Mouse (Mus musculus): ENCODE measurements at regions not wholly inside any gene's neighbourhood (a gene's known extent, or its start where the extent isn't known, plus 50 kb on each side); places are given as distances from the start of the nearest gene placed in this dataset.

DNA sequence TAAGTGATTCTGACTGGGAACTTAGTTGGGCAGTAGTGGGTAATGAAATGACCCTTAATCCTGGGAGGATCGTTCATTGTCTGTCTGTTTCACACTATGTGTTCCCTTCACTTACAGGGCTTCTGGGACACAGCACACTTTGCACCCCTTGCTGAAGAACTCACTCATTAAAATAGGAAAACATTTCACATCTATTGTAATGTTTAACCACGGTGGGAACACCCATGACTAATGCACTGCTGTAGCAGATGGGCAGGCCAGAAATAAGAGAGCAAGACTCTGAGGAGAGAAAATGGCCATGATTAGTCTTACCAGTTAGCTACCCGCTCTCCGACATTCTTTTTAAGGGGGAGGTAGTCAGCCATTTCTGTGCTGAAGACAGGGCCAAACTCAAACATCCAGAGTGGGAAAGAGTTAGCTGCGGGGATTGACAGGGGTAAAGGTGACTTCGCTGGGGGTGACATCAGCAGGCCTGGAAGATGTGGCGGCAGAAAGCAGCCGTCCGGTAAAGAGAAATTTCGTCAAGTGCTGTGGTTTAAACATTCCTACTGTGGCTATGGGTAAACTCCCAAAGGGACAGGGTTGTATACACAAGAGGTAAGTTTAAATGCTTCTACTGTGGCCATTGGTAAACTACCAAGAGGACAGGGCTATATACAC, 167.3 kb upstream of the Agap1 start:
- 79% methylated on average over 10 of the region's 10 CpGs for WGBS
- no peak for DNase-seq (ENCODE audit: low read depth, low spot score)

DNA sequence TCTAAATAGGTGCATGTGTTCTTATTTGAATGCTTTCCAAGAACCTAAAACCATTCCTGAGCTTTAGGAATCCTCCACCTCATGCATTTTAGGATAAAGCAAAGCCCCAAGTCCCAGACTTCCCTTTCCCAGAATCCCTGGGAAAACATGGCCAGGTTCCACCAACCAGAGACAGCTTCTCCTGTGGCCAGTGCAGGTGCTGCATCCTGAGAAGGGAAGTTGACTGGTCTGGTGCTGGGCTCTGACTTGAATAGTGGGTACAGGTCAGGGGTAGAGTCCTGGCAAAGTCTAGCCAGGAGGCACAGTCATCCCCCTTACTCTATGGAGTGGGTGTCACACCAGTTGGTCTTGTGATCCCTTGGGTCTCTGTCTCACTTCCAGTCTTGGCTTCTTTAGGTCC, 166.6 kb upstream of the Agap1 start:
- DNase-seq (ENCODE audit: low read depth, low spot score) = no peak

DNA sequence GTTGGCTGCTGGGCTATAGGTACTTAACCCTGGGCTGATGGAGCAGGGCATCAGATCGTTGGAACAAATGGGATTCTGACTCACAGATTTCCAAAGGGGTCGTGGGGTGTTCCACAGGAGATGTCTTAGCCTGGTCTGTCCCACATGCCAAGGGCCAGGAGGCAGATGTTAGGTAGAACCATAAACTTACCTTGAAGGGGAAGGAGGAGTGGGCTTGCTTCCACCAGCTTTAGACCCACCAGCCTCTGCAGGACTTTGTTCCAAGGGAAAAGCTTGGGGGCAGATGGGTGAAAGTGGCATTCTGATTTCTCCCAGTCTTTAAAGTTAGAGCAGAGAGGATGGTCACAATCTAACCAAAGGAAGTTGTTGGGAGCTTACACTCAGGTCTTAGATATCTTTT, 165.7 kb upstream of the Agap1 start:
- DNase-seq (ENCODE audit: low read depth, low spot score) = no peak
- 78% methylated on average over 2 of the region's 2 CpGs for WGBS

DNA sequence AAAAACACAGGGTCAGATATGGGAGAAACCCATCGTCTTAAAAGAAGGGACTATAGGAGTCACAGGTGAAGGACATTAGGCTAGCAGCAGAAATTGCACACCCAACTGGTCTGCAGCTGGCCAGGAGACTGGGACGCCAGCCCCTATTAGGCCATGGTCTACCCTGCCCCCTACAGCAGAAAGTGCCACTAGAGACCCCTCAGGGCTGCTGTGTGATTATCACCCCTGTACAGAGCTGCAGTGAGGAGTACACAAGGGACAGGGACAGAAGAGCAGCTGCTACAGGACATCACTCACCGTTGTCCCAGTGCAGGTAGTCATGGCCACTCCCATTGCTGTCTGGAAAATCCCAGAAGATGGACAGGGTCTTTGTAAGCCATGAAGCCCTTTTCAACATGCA, 157.9 kb upstream of the Agap1 start:
- 59% methylated on average over 3 of the region's 3 CpGs for WGBS
- DNase-seq (ENCODE audit: low read depth, low spot score) = no peak

DNA sequence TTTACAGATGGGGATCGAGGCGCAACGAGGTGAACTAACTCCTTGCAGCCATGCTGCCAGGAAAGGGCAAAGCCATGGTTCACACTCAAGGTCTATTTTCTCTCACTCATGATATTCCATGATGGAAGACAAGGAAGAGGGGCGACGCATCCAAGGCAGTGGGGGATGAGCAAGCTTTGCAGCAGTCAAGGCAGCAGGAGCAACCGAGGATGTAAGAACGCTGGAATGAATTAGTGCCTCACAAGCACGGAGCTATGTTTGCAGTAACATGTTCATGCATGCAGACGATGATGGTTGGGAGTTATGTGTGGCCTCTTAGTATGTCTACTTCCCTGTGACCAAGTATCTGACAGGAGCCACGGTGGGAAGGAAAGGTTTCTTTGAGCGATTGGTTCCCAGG, 156.8 kb upstream of the Agap1 start:
- WGBS = 87% methylated on average over 11 of the region's 11 CpGs
- no peak for DNase-seq (ENCODE audit: low read depth, low spot score)

DNA sequence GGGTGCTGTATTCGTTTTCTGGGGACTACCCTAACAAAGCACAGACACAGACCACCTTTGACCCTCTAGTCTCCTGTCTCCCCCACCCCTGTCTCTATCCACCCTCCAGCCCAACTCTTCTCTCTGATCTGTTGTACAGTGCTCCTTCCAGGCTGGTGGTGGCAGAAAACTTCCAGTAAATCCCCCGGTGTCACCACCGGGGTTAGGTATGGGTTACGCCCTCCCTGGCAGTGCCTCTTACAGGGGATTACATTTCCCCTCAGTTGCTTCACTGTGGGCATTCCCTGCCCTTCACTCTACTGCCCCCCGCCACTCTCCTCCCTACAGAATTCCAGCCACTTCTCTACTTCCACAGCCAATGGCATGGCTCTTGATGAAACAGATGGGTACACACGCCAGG, 153.5 kb upstream of the Agap1 start:
- DNase-seq (ENCODE audit: low read depth, low spot score) = no peak
- WGBS = 92% methylated on average over 6 of the region's 6 CpGs

DNA sequence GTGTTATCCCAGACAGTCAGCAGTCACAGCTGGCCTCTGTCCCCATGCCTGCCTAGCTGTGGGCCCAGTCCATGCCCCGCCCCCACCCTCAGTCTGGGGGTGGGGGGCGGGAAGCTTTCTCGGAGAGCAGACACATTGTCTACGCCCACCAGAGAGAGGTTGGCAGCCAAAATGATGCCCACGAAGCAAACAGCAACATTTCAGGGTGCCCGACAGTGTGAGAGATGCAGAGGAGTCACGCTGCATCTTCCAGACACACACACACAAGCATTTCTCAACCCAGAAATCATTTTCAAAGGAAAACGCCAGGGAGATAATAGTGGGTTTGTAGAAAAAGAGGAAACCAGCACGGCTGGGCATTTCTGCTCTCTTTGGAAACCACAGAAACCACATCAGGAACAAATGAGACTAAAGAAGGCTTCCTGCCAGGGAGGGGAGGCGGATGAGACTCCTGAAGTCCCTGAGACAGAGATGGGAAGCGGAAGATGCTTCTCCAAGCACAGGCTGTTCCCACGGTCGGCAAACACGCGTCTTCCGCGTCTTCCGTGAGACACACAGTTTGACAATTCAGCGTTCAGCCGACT, 152.1 kb upstream of the Agap1 start:
- whole genome bisulfite sequencing = 59% methylated on average over 20 of the region's 20 CpGs
- no peak for DNase-seq (ENCODE audit: low read depth, low spot score)

DNA sequence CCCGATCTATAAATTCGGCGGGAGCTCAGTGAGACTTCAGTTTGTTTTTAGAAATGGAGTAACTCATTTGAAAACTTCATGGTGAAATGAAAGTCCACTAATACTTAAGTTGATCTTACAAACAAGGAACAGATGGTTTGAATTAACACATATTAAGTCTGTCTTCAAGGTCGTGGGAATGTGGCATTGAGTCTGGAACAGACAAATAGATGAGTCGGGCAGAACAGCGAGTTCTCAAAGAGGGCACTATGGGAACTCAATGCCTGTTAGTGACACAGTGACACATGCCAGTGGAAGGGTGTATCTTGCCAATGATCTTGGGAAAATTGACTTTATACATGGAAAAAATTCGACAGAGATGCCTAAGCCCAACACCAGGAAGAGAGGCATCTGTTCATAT, 149.4 kb upstream of the Agap1 start:
- no peak for DNase-seq (ENCODE audit: low read depth, low spot score)
- 69% methylated on average over 7 of the region's 7 CpGs for WGBS

DNA sequence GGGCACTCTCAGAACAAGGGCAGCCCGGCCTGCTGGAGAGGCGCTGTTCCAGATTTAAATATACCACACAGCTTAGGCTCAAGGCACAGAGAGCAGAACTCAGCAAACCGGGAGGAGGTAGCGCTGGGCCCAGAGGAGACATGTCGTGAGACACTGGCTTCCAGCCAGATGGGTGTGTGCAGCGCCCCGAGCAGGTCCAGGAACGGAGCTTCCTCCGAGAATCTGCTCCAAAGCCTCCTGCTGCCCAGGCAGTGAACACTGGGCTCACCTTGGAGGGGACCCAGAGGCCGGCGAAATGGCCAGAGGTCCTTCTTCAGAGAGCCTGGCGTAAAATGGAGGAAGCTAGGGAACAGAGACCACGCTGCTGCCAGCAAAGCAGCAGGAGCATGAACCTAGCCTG, 145.8 kb upstream of the Agap1 start:
- 33% methylated on average over 13 of the region's 13 CpGs for WGBS
- no peak for DNase-seq (ENCODE audit: low read depth, low spot score)

DNA sequence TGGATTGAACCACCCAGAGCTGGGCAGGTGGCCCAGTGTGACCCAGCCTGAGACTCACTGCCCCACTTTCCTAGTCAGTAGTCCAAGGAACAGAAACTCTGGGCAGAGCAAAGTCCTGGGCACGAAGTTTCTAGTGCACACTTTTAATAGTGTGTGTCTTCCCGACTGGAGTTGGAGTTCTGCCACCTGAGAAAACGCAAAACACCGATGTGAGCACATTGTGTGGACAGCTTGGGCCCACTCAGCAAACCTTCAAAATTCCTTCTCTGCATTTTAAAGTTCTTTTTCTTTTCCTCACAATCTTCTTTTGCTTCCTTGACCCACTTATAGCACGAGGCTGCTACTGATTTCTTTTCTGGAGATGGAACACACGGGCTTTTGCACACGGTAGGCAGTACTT, 141.5 kb upstream of the Agap1 start:
- WGBS = 61% methylated on average over 7 of the region's 7 CpGs
- no peak for DNase-seq (ENCODE audit: low read depth, low spot score)

DNA sequence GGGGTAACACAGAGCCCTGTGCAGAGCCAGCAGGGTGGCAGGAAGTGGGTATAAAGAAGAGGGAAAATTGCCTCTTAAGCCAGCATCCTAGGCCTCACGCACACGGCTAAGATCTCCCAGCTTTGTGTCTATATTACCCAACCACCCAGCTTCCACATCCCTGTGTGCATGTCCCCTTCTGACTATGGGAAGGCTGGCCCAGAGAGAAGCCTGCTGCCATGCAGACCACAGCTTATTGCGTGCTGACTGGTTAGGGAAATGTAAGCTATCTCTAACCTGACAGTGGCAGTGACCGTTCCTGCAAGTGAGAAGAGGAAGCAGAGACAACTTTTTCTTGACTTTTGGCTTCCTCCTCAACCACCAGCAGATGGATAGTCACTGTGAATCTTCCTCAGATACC, 136.7 kb upstream of the Agap1 start:
- DNase-seq (ENCODE audit: low read depth, low spot score) = no peak
- 81% methylated on average over 4 of the region's 4 CpGs for WGBS

DNA sequence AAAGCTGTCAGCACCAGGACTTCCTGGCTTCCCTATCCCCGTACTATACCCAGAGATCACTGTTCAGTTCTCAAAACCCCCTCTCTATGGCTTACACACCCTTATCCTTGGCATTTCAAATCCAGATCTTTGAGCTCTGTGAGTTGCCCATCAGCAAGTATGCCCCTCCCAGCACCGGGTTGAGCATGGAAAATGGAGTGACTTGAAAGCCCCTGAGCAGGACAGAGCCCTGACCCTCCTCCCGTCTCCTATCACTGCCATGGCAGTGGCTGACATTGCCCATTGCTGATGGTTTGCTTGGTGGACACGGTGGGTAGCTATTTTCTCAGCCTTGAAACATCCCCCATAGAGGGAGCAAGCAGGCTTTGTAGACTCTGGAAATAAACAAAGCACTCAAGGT, 135.9 kb upstream of the Agap1 start:
- 63% methylated on average over 4 of the region's 4 CpGs for WGBS
- DNase-seq (ENCODE audit: low read depth, low spot score) = no peak

DNA sequence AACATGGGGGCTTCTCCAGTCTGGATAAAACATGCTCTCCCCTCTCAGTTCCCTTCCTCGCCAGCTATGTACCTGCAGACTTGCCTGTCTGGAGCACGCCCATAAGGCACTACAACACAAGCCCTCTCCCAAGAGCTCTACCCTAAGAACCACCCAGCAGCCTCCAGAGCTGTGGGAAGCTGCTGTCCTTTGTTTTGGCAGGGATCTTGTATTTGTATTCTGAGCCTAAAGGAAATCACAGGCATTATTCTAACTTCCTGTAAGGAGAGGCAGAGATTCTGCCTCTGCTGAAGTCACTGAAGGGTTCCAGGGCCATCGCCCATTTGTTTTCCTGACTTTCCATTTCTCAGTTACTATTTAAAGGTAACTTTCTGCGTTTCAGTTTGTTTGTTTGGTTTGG, 132.0 kb upstream of the Agap1 start:
- DNase-seq (ENCODE audit: low read depth, low spot score) = no peak
- 54% methylated on average over 4 of the region's 4 CpGs for WGBS

DNA sequence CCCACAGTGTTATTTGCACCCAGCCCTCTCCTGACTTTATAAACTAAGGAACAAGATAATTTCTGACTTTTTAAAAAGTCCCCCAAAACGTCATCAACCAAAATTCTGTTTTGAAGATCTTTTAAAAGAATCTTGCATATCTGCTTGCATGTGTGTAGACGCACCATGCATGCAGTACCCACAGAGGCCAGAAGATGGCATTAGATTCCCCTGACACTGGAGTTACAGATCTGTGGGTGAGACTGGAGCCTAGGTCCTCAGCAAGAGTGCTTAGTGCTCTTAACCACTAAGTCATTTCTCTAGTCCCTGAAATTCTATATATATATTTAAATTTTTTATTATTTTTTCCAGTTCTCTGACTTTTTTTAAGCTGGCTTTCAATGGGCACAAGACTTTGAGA, 131.5 kb upstream of the Agap1 start:
- no peak for DNase-seq (ENCODE audit: low read depth, low spot score)
- 44% methylated on average over 2 of the region's 2 CpGs for WGBS

DNA sequence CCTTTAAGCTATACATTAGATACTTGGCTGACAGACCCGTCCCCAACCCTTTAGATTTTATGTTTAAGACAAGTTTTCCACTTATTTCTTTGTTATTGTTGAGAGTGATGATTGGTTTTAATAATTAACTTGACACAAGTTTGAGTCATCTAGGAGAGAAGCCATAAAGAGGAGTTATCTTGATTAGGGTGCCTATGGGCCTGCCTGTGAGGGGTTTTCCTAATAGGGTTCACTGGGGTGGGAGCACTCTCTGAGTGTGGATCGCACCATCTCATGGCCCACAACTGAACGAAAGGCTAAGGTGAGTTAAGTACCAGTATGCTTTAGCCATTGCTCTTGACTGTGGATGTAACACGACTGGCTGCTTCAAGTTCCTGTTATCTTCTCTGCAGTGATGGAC, 123.3 kb upstream of the Agap1 start:
- WGBS = 76% methylated on average over 4 of the region's 4 CpGs
- no peak for DNase-seq (ENCODE audit: low read depth, low spot score)

DNA sequence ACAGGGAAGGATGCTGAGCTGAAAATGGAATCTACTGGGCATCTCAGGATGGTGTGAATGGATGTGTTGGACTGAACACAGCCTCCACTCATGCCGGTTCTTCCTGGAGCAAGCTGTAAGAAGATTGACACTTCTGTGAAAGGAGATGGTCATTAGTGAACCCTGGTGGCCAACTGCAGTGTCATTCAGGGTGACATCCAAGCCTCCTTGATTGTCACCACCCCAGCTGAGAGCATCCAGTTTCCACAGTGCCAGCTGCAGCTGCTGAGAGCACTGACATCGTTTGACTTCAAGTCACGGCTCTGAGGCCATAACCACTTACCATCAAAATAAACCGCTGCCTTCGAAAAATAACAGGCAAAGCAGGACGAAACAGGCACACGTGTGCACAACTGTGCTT, 121.9 kb upstream of the Agap1 start:
- WGBS = 73% methylated on average over 7 of the region's 7 CpGs
- no peak for DNase-seq (ENCODE audit: low read depth, low spot score)

DNA sequence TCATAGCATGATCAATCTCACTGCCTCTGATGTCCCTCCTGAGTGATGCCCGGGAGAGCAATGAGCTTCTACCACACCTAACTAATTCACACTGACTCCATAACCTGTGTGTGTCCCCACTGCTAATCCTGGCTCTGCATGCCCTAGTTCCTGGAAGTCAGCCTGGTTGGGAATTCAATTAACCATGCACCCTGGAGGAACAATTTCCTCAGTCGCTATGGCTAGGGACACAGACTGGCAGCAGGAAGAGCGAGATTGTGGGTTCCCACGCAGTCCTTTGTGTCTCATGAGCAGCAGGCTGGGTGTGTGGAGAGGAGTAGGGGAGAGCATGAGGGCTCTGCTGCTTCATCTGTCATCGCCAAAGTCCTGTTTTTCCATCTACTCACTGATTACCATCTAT, 116.7 kb upstream of the Agap1 start:
- 82% methylated on average over 5 of the region's 5 CpGs for WGBS
- no peak for DNase-seq (ENCODE audit: low read depth, low spot score)

DNA sequence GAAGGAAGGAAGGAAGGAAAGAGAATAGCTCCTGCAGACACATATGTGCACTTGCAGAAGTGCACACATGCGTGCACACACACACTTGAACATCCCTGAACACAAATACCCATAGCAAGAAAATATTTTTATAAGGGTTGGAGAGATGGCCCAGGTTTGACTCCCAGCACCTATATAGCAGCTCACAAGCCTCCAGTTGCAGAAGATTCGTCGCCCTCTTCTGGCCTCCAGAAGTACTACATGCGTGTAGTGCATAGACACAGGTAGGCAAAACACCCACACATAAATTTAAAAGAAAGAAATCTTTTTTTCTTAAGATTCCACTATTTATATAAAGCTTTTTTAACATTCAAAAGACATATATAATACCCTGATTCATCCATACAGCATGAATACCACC, 111.8 kb upstream of the Agap1 start:
- 50% methylated on average over 4 of the region's 4 CpGs for WGBS

DNA sequence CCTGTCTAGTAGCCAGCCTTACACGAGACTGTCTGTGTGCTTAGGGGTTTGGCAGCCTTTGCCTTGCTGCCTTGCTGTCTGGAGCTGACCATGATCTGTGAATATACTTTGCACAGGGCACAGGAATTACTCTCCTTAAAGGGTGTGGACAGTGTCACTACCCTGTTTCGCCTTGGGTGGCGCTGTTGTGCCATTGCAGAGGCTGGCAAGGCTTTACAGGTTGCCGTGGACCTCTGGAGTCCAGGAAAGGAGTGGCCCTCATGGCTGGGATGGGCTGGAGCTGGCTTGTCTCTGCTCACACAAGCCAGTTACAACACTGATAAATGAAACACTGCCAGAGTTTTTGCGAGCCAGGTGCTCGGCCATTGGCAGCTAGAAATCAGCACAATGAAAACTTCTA, 110.1 kb upstream of the Agap1 start:
- DNase-seq (ENCODE audit: low read depth, low spot score) = peak; percentile 54
- 13% methylated on average over 6 of the region's 6 CpGs for WGBS

More for the DNA sequence above, 111.8 kb upstream of the Agap1 start:
- DNase-seq (ENCODE audit: low read depth, low spot score) = no peak

DNA sequence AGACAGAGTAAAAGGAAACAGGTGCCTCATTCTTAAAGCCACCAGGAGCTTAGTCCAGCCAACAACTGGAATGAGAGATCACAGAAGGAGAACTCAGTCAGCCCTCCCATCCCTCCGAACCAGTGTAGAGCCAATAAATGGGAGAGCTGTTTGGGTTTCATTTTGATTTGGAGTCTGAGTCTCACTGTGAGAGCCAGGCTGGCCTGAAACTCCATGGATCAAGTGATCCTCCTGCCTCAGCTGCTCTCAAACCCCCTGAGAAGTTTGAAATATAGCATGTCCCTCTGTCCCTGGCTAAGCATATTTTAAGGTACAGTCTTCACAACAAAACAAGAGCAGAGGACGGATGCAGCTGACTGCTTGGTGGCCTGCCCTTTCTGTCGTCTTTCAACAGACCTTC, 107.3 kb upstream of the Agap1 start:
- no peak for DNase-seq (ENCODE audit: low read depth, low spot score)
- 75% methylated on average over 3 of the region's 3 CpGs for WGBS

DNA sequence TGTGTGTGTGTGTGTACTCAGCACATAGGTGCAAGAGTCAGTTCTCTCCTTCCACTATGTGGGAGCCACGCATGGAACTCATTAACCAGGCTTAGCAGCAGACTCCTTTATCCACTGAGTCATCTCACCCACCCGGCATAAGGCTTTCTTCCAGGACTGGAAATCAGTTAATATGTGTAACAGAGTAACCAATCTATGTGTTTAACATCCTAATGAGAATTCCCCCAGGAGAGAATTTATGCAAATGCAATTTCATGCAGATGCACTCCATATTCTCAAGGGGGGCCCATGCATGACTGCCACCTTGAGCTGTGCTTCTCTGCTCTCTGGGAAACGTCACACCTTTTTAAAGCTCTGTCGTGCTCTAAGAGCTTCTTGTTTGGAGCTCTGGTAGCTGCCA, 101.7 kb upstream of the Agap1 start:
- 41% methylated on average over 4 of the region's 4 CpGs for WGBS
- DNase-seq (ENCODE audit: low read depth, low spot score) = no peak

DNA sequence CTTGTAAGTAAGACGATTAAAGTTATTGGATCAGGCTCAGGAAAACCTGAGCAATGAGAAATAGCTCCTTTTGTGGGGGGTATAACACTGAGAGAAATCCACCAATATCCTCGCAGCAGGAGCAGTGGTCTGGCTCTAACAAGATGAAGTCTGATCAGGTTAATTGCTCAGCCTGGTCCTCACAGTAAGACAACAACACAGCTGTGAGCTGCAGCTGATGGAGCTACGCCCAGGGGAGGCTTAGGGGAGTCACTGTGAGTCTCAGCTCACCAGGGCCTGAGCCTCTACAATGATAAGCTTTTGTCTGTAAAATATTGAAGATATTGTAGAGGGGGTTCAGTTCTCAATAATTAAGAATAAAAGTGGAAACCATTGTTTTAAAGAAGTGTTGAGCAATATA, 95.3 kb upstream of the Agap1 start:
- 56% methylated on average over 3 of the region's 3 CpGs for WGBS
- DNase-seq (ENCODE audit: low read depth, low spot score) = no peak

Measured in large intestine, adult 2 months (tissue).